Mouse (Mus musculus) E14TG2a.4 (cell line): Measurements from ENCODE around the gene Krt86.
A peak's percentile ranks its signal among the peaks of the same experiment; 100 is the strongest.

ENCODE experiments used
- H3K27me3 ChIP-seq: 2 replicates; pipeline ENCODE4 v1.6.1; 2014; ENCODE audit warnings: low read length, control low read depth; ENCODE audit not compliant: insufficient read depth
- H3K36me3 ChIP-seq: 2 replicates; pipeline ENCODE4 v1.6.1; 2014; ENCODE audit warnings: low read length, control low read depth; ENCODE audit not compliant: insufficient read depth
- H3K4me1 ChIP-seq: replicated peaks from 2 replicates; pipeline ENCODE4 v1.6.1; 2014; ENCODE audit warnings: low read depth, low read length, control low read depth
- H3K4me3 ChIP-seq: replicated peaks from 2 replicates; pipeline ENCODE4 v1.5.1; 2014; ENCODE audit warnings: mild to moderate bottlenecking, low read length
- H3K9me3 ChIP-seq: 2 replicates; pipeline ENCODE4 v1.6.1; 2014; ENCODE audit warnings: low read length, control low read depth
- CTCF ChIP-seq: conservative IDR thresholded peaks from 2 replicates; pipeline ENCODE4 v1.5.1; 2014; ENCODE audit warnings: low read length
- NANOG ChIP-seq: IDR thresholded peaks from 2 replicates; pipeline ENCODE4 v1.6.1; 2014; ENCODE audit warnings: borderline replicate concordance, low read length, mixed read lengths
- POU5F1 ChIP-seq: IDR thresholded peaks from 2 replicates; pipeline ENCODE4 v1.6.1; 2014; ENCODE audit warnings: low read length, borderline replicate concordance

Krt86 gene

DNA sequence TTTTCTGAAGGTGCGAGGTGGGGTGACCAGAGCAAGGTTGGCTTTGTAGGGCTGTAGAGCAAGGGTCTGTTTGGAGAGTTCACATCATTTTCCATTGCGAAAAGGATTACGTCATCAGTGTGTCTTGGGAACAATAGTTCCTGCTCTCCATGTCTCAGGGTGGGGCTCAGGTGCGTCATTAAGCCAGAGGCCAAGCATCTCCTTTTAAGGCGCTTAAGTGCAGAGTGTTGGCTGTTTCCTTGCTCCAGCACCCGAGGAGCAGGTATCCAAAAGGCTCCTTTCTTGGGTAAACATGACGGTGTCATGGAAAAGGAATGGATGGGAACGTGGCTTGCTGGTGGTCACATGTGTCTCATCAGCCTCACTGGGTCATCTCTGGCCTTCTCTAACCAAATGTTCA lies 18.5 kb upstream of the Krt86 start:
- peaks cover 6% of the 10 kb centered on the region for H3K4me1 ChIP-seq
- H3K27me3 ChIP-seq = no peaks in the 10 kb centered on the region
- H3K4me3 ChIP-seq = no peak overlapping the region
- peaks cover 29% of the 10 kb centered on the region for H3K9me3 ChIP-seq
- TF ChIP-seq CTCF (no peak), NANOG (no peak), POU5F1 (no peak)
- H3K36me3 ChIP-seq = no peaks in the 10 kb centered on the region

GRCm38 (mm10) chr15:101455292-101455691 lies 18.0 kb upstream of the Krt86 start:
- H3K9me3 ChIP-seq = peaks cover 32% of the 10 kb centered on the region
- TF ChIP-seq CTCF (no peak), NANOG (no peak), POU5F1 (no peak)
- no peaks in the 10 kb centered on the region for H3K36me3 ChIP-seq
- H3K4me1 ChIP-seq = peaks cover 6% of the 10 kb centered on the region
- no peaks in the 10 kb centered on the region for H3K27me3 ChIP-seq
- H3K4me3 ChIP-seq = no peak overlapping the region

GRCm38 (mm10) chr15:101455891-101456290 lies 17.4 kb upstream of the Krt86 start:
- peaks cover 33% of the 10 kb centered on the region for H3K9me3 ChIP-seq
- H3K4me3 ChIP-seq = no peak overlapping the region
- TF ChIP-seq POU5F1 = no peak
- TF ChIP-seq CTCF = 0 out of 2 replicates have a peak, but pooled peaks have one; percentile 10
- TF ChIP-seq NANOG = no peak
- no peaks in the 10 kb centered on the region for H3K36me3 ChIP-seq
- no peaks in the 10 kb centered on the region for H3K27me3 ChIP-seq
- peaks cover 6% of the 10 kb centered on the region for H3K4me1 ChIP-seq

GRCm38 (mm10) chr15:101458361-101458930 lies 14.8 kb upstream of the Krt86 start:
- H3K4me1 ChIP-seq = peaks cover 6% of the 10 kb centered on the region
- no peak for TF ChIP-seq CTCF
- TF ChIP-seq POU5F1 = no peak
- TF ChIP-seq NANOG = no peak
- no peak overlapping the region for H3K4me3 ChIP-seq
- H3K27me3 ChIP-seq = peaks cover 19% of the 10 kb centered on the region
- H3K9me3 ChIP-seq = peaks cover 21% of the 10 kb centered on the region
- no peaks in the 10 kb centered on the region for H3K36me3 ChIP-seq

- Histone ChIP-seq H3K36me3 (no peaks in the 10 kb centered on the region), H3K4me1 (peaks cover 11% of the 10 kb centered on the region), H3K9me3 (peaks cover 20% of the 10 kb centered on the region), H3K4me3 (no peak overlapping the region), H3K27me3 (peaks cover 23% of the 10 kb centered on the region)
- TF ChIP-seq CTCF (peak; percentile 51), NANOG (no peak)
Observed at GRCm38 (mm10) chr15:101459283-101459682, 14.0 kb upstream of the Krt86 start.

GRCm38 (mm10) chr15:101463651-101464050 lies 9.6 kb upstream of the Krt86 start, which contains the start of gene Krt81:
Gene Krt81, minus strand, starts transcription at chr15:101463751.
- Histone ChIP-seq H3K4me3 (peak within 1 kb of the TSS; percentile 57), H3K27me3 (peaks cover 26% of the 10 kb centered on the region), H3K9me3 (peaks cover 17% of the 10 kb centered on the region), H3K36me3 (no peaks in the 10 kb centered on the region), H3K4me1 (peaks cover 11% of the 10 kb centered on the region)
- TF ChIP-seq CTCF (no peak), NANOG (no peak), POU5F1 (no peak)

GRCm38 (mm10) chr15:101469093-101469492 lies 4.2 kb upstream of the Krt86 start:
- no peaks in the 10 kb centered on the region for H3K9me3 ChIP-seq
- no peaks in the 10 kb centered on the region for H3K36me3 ChIP-seq
- no peak overlapping the region for H3K4me3 ChIP-seq
- TF ChIP-seq CTCF (no peak), POU5F1 (no peak), NANOG (no peak)
- H3K4me1 ChIP-seq = no peaks in the 10 kb centered on the region
- H3K27me3 ChIP-seq = peaks cover 3% of the 10 kb centered on the region; the same call in 1 of the 2 replicates

DNA sequence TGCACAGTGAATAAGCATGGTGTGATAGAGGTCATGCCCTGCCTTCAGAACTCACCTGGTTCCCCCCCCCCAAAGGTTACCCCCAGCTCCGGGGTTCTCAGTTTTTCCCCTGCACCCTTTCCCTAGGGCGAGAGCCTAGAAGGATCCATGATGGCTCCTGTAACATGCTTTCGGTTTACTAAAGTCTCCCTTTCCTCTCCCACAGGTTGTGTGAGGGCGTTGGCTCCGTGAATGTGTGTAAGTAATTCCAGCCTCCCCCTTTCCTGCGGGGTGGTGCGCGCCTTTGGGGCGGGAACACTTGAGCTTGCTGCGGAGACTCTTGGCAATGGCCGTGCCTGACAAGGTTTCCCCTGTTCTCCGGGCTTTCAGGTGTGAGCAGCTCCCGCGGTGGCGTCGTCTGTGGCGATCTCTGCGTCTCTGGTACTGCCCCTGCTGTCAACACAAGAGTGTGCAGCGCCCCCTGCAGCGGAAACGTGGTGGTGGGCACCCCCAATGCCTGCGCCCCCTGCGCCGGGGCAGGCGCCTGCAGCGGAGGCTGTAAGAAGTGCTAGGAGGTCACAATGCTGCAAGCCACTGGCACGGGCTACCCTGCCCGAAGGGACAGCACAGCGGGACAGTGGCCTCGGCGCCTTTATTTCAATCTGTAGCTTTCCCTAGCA lies 5.9 kb downstream of the Krt86 start:
- no peak for TF ChIP-seq CTCF
- no peak for TF ChIP-seq NANOG
- no peak for TF ChIP-seq POU5F1
- Histone ChIP-seq H3K4me3 (peak overlapping the region; percentile 48; the same call in 1 of the 2 replicates), H3K9me3 (peaks cover 47% of the 10 kb centered on the region), H3K4me1 (no peaks in the 10 kb centered on the region), H3K36me3 (no peaks in the 10 kb centered on the region), H3K27me3 (peaks cover 53% of the 10 kb centered on the region)

GRCm38 (mm10) chr15:101479666-101480060 lies 6.4 kb downstream of the Krt86 start:
- no peak overlapping the region for H3K4me3 ChIP-seq
- no peak for TF ChIP-seq NANOG
- TF ChIP-seq CTCF = no peak
- no peak for TF ChIP-seq POU5F1
- H3K36me3 ChIP-seq = no peaks in the 10 kb centered on the region
- H3K9me3 ChIP-seq = peaks cover 47% of the 10 kb centered on the region
- H3K4me1 ChIP-seq = no peaks in the 10 kb centered on the region
- peaks cover 52% of the 10 kb centered on the region for H3K27me3 ChIP-seq
